Mouse (Mus musculus) cerebellum, postnatal 4 days (tissue): ENCODE results near the gene Ckap4.
"Not testable (repeated sequence)": the region's sequence is repeated elsewhere in the genome, so short reads cannot be mapped to it uniquely, and the experiment has no call there.

Source experiments
- DNase-seq, 2 experiments: peaks; one replicate each; pipeline ENCODE4 v3.0.0; 2022; ENCODE audit warnings: low spot score in 2 of 2, mixed read lengths in 1 of 2

Ckap4 gene

GRCm38 (mm10) chr10:84508603-84509002, 25.3 kb downstream of the Ckap4 start:
- no peak for DNase-seq

GRCm38 (mm10) chr10:84498867-84499266, 35.0 kb downstream of the Ckap4 start:
- no peak for DNase-seq

DNA sequence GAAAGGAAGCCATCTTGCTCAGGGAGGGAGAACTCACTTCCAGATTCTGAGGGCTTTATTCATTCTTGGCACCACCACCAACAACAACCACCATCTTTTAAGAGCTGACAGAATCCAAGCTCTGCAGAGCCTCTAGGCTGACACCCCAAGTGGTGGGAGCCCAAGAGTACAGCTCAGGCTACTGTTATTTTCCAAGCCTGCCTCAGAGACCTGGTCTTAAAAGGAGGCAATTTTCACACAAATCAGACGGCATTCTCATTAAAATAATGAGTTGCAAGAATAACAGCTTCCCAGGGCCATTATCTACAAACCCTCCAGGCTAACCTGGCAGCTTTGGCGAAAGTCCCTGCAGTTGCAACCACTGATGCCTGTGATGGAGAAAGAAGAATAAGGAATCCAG, 37.1 kb downstream of the Ckap4 start:
- no peak for DNase-seq

DNA sequence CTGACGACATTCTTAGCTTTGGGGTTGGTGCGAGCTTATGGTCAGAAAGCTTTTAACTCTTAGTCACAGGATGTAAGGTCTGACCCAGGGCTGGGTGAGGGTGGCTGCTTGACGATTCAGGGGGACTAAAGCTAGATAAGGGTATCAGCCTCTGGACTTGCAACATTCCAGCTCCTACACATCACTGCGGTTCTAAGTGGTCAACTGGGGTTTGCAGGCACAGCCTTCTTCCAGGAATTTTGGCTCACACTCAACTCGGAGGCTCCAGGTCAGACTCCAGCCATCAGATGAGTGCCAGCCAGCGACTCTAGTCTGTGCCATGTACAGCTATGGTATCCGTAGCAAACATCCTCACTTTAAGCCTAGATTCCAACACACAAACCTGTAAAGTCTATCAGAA, 39.4 kb downstream of the Ckap4 start:
- no peak for DNase-seq

- no peak for DNase-seq
These were observed 43.7 kb downstream of the Ckap4 start for GRCm38 (mm10) chr10:84490115-84490514.

DNA sequence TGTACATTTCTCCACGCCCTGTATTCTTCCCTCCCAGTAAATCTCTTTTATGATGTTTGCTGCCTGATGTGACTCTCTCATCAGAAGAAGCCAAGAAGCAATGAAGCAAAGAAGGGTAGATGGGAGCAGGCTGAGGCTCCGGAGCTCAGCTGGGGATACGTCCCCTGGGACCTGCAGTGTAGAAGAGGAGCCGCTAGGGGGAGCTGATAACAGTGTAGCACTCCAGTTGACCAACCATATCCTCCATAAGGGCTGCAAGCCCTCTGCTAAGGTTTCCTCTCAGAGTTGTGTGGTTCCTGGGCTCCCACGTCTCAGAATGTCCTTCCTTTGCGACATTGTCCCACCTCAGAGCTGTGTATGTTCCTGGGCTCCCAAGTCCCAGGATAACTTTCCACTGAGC, 45.5 kb downstream of the Ckap4 start:
- DNase-seq: peak; percentile 21 to 33

- DNase-seq: no peak
These were observed 49.2 kb downstream of the Ckap4 start for GRCm38 (mm10) chr10:84484661-84485060.

- DNase-seq: no peak
These were observed 50.3 kb downstream of the Ckap4 start for GRCm38 (mm10) chr10:84483553-84483952.

DNA sequence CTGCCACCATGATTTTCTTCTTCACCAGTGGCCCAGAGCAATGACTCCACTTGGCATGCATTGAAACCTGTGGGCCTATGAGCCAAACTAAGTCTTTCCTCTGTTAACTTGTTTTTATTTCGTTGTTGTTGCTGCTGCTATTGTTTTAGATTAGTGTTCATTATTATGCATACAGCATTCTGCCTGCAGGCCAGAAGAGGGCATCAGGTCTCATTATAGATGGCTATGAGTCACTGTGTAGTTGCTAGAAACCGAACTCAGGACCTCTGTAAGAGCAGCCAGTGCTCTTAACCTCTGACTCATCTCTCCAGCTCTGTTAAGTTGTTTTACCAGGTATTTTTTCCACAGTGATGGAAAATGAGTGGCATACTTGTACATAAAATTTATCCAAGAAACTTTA, 50.8 kb downstream of the Ckap4 start:
- DNase-seq: no peak

DNA sequence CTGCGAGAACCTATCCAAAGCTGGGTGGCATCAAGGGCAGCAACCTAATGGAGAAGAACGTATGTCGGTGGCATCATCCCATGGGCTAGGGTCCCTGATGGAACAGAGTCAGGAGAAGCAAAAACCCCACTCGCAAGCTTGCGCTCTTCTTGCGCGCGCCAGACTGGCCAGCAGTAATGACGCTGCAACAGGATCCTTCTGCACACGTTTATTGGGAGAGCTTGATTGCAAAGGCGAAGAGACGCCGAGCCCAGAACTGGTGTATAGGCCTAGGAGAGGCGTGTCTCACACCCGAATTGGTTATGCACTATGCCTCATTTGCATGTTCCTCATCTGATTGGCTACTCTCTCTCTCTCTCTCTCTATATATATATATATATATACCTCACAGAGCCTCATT, 51.4 kb downstream of the Ckap4 start:
- not testable (repeated sequence) for DNase-seq

- no peak for DNase-seq
These were observed 52.6 kb downstream of the Ckap4 start for GRCm38 (mm10) chr10:84481327-84481671.

DNA sequence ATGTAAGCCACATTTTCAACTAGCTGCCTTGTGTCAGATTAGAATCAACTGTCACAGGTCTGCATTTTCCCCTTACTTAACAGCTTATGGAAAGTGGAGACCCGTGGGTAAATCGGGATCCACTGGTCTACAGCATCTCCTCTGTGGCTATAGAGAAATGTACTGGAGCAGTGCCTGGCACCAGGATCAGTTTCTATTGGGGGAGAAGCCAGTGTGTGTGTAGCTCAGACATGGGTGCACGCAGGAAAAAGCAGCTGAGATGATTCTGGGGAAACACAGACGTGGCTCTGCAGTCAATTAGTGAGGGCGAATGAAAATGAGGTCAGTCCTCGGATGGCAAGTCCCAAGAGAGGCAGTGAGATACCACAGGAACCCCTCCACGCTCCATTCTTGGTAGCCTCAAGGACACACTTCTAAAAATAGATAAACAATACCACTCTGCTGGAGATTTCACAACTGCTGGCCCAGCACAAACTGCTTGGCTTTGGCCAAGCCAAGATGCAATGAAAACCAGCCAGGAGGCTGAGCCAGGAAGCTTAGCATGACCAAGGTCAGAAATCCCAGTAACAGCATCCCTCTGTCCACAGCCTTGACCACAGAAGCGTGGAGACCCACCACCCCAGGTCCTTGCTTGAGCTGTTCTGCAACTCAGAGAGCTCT, 53.1 kb downstream of the Ckap4 start:
- DNase-seq: no peak

- no peak for DNase-seq
These were observed 53.7 kb downstream of the Ckap4 start for GRCm38 (mm10) chr10:84480146-84480545.

- DNase-seq: no peak
These were observed 56.2 kb downstream of the Ckap4 start for GRCm38 (mm10) chr10:84477613-84478076.

- DNase-seq: no peak
These were observed 56.7 kb downstream of the Ckap4 start for GRCm38 (mm10) chr10:84477045-84477612.
